Mouse (Mus musculus): ENCODE results near the gene Cblb.

DNA sequence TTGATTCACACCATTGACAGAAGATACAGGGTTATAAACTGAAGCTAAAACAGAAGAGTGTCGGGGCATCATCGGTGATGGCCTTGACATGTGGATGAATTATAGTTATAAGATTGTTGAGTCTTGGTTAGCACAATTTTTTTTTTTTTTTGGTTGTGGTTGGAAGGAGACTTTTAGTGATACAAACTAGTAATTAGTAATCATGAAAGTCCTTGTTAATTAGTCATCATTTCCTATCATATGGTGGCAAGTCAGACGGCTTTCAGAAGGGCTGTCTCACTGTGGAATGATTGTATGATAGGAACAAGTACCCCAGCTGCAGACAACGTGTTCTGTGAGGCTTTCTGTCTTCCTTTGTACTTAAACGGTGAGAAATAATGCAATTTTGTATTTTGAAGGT is 76.8 kb downstream of the Cblb start:
- TF ChIP-seq CTCF (IDR thresholded peaks at IDR 0.05; ENCODE audit: low read depth, low read length) = no peak
- TF ChIP-seq POLR2A (IDR thresholded peaks at IDR 0.05; ENCODE audit: extremely low read depth, insufficient read depth, low read length) = no peak
